Mouse (Mus musculus) neural tube, embryonic 14.5 days (tissue): ENCODE results near the gene Gna11. TPM values are rescaled to one million over a fixed set of nuclear protein-coding genes. Genes with fewer than 3 reads are reported as not detected.

Experiments
- ATAC-seq: fragments of 200-750 bp; cut with Nextera tagmentation; 2 replicates; pipeline ENCODE4 v1.8.0; 2017; ENCODE audit warnings: low read depth, mild to moderate bottlenecking, moderate TSS enrichment, moderate library complexity
- H3K27ac ChIP-seq: fragments of 300-500 bp; sonication (generic); 2 replicates; pipeline ENCODE4 v1.5.1; 2014; ENCODE audit warnings: low read depth, mild to moderate bottlenecking, control low read depth, low read length, moderate library complexity, mixed read lengths
- H3K27me3 ChIP-seq: fragments of 300-500 bp; sonication (generic); 2 replicates; pipeline ENCODE4 v1.6.1; 2014; ENCODE audit warnings: low read length; ENCODE audit not compliant: control insufficient read depth, insufficient read depth
- H3K36me3 ChIP-seq: fragments of 300-500 bp; sonication (generic); 2 replicates; pipeline ENCODE4 v1.6.1; 2014; ENCODE audit warnings: low read length, mixed read lengths; ENCODE audit not compliant: control insufficient read depth, insufficient read depth
- H3K4me1 ChIP-seq: fragments of 300-500 bp; sonication (generic); 2 replicates; pipeline ENCODE4 v1.6.1; 2014; ENCODE audit warnings: low read length; ENCODE audit not compliant: control insufficient read depth, insufficient read depth
- H3K4me2 ChIP-seq: fragments of 300-500 bp; sonication (generic); 2 replicates; pipeline ENCODE4 v1.6.1; 2014; ENCODE audit warnings: mild to moderate bottlenecking, low read depth, low read length, control low read depth
- H3K4me3 ChIP-seq: fragments of 300-500 bp; sonication (generic); 2 replicates; pipeline ENCODE4 v1.5.1; 2014; ENCODE audit warnings: low read depth, low read length, control low read depth, mixed read lengths
- H3K9ac ChIP-seq: fragments of 300-500 bp; sonication (generic); replicated peaks from 2 replicates; pipeline ENCODE4 v1.6.1; 2014; ENCODE audit warnings: low read depth, mild to moderate bottlenecking, control low read depth, low read length, mixed read lengths
- H3K9me3 ChIP-seq: fragments of 300-500 bp; sonication (generic); 2 replicates; pipeline ENCODE4 v1.6.1; 2016; ENCODE audit warnings: low read length; ENCODE audit not compliant: control insufficient read depth
- WGBS: fragments of 180-500 bp; shearing (Covaris S2); extraction: QIAGEN DNeasy Blood & Tissue Kit; methylation state at CpG from one replicate; pipeline ENCODE4 v1.1.7; 2014; 5-methylcytosine and 5-hydroxymethylcytosine counted together
- polyA plus RNA-seq: library from polyadenylated mRNA; unstranded; fragments of >200 nt; fragmentation: Nextera tagmentation; extraction: Ambion mirVana; gene quantifications from 2 replicates; pipeline ENCODE4 v1.2.1, GENCODE M21; 2014

The Gna11 gene
- polyA plus RNA-seq, 1 experiment from 2014 or later = 89.8 TPM

DNA sequence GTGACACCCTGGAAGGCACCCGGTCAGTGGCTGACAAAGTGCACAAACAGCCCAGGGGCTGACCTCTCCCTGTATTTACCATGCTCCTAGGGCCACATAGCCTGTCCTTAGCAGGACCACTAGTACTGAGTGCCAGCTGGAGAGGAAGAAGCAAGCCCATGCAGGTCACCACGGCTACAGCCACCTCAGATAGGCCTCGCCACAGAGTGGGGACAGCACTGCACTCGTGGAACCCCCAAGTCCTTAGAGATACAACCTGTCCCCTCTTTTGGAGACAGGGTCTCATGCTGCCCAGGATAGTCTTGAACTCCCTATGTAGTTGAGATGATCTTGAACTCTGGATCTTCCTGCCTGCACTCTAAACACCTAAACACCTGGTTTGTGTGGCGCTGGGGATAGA is 3.6 kb downstream of the Gna11 start:
- ATAC-seq = no peak
- no peaks in the 10 kb centered on the region for H3K9me3 ChIP-seq
- no peaks in the 10 kb centered on the region for H3K27me3 ChIP-seq
- H3K4me1 ChIP-seq = peaks cover 30% of the 10 kb centered on the region
- no peak overlapping the region for H3K4me2 ChIP-seq
- no peaks in the 10 kb centered on the region for H3K36me3 ChIP-seq
- no peak overlapping the region for H3K27ac ChIP-seq
- H3K9ac ChIP-seq = no peak overlapping the region
- 86% methylated on average over 5 of the region's 5 CpGs for WGBS
- no peak overlapping the region for H3K4me3 ChIP-seq

DNA sequence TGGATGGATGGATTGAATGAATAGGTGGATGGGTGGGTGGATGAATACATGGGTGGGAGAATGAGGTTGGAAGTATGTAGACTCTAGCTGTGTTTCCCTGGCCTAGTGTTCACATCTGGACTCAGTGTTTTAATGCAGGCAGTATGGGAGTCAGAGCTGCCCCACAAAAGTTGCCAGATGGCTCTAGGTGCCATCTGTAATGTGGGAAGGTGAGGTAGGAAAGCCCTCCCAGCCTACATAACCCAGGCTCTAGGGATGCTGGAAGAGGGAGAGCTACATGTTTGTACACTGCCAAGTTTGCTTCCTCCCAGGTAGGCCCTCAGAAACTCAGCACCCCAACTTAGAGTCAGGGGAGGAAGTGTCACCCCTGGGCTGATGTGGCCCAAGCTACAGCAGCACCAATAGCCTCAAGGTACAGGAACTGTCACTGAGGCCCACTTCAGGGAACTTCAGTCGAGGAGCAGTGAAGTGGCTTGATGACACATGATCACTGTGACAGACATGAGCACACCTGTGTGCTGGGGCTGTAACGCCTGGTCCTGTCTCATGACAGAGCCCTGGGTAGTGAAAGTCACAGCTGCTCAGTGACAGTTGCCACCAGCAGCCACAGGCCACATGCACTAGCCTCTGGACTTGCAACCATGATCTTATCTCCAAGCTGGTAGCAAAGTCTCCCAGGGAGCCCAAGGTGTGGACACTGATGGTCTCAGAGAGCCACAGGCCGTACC is 6.5 kb downstream of the Gna11 start:
- no peaks in the 10 kb centered on the region for H3K9me3 ChIP-seq

GRCm38 (mm10) chr10:81537429-81537828 is 7.6 kb downstream of the Gna11 start:
- H3K36me3 ChIP-seq = peaks cover 8% of the 10 kb centered on the region
- H3K4me3 ChIP-seq = no peak overlapping the region
- H3K4me1 ChIP-seq = peaks cover 9% of the 10 kb centered on the region
- 80% methylated on average over 2 of the region's 2 CpGs for WGBS
- no peak overlapping the region for H3K4me2 ChIP-seq
- ATAC-seq = no peak
- no peaks in the 10 kb centered on the region for H3K9me3 ChIP-seq
- H3K9ac ChIP-seq = no peak overlapping the region
- H3K27me3 ChIP-seq = no peaks in the 10 kb centered on the region
- no peak overlapping the region for H3K27ac ChIP-seq

More for the DNA sequence above, 6.5 kb downstream of the Gna11 start:
- ATAC-seq = no peak
- Histone ChIP-seq H3K4me1 (peaks cover 19% of the 10 kb centered on the region), H3K27me3 (no peaks in the 10 kb centered on the region), H3K4me3 (no peak overlapping the region), H3K9ac (no peak overlapping the region), H3K27ac (no peak overlapping the region), H3K4me2 (no peak overlapping the region), H3K36me3 (no peaks in the 10 kb centered on the region)
- 87% methylated on average over 3 of the region's 3 CpGs for WGBS

DNA sequence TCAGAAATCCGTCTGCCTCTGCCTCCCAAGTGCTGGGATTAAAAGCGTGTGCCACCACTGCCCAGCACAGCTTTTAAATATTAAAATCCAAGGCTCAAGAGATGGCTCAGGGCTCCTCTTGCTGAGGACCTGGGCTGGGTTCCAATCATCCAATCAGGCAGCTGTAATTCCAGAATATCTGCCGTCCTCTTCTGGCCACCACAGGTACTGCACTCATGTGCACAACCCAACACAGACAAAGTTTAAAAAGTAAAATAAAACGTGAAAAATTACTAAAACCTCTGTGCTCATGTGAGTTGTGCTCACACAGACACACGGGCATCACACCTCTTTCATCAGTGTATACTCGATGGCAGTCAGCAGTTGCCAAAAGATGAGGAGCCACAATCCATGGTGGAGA is 8.3 kb downstream of the Gna11 start:
- H3K4me2 ChIP-seq = no peak overlapping the region
- no peak for ATAC-seq
- H3K27me3 ChIP-seq = no peaks in the 10 kb centered on the region
- 82% methylated on average over 6 of the region's 6 CpGs for WGBS
- no peak overlapping the region for H3K4me3 ChIP-seq
- peaks cover 8% of the 10 kb centered on the region for H3K36me3 ChIP-seq
- 0 out of 2 replicates have a peak, but pooled peaks cover 2% of the 10 kb centered on the region for H3K4me1 ChIP-seq
- H3K27ac ChIP-seq = no peak overlapping the region
- H3K9ac ChIP-seq = no peak overlapping the region
- no peaks in the 10 kb centered on the region for H3K9me3 ChIP-seq

GRCm38 (mm10) chr10:81534826-81535225 is 10.2 kb downstream of the Gna11 start:
- Histone ChIP-seq H3K9me3 (no peaks in the 10 kb centered on the region), H3K27me3 (no peaks in the 10 kb centered on the region), H3K27ac (no peak overlapping the region), H3K36me3 (peaks cover 19% of the 10 kb centered on the region), H3K4me3 (no peak overlapping the region), H3K9ac (no peak overlapping the region), H3K4me2 (no peak overlapping the region), H3K4me1 (no peaks in the 10 kb centered on the region)
- WGBS = 64% methylated on average over 16 of the region's 16 CpGs
- ATAC-seq = no peak

GRCm38 (mm10) chr10:81526779-81527178 is 18.2 kb downstream of the Gna11 start:
- Histone ChIP-seq H3K4me1 (no peaks in the 10 kb centered on the region), H3K27ac (no peak overlapping the region), H3K4me2 (no peak overlapping the region), H3K9me3 (no peaks in the 10 kb centered on the region), H3K4me3 (no peak overlapping the region), H3K36me3 (peaks cover 23% of the 10 kb centered on the region), H3K27me3 (no peaks in the 10 kb centered on the region), H3K9ac (no peak overlapping the region)
- ATAC-seq = no peak; the same call in 1 of the 2 replicates
- 11% methylated on average over 14 of the region's 14 CpGs for WGBS

DNA sequence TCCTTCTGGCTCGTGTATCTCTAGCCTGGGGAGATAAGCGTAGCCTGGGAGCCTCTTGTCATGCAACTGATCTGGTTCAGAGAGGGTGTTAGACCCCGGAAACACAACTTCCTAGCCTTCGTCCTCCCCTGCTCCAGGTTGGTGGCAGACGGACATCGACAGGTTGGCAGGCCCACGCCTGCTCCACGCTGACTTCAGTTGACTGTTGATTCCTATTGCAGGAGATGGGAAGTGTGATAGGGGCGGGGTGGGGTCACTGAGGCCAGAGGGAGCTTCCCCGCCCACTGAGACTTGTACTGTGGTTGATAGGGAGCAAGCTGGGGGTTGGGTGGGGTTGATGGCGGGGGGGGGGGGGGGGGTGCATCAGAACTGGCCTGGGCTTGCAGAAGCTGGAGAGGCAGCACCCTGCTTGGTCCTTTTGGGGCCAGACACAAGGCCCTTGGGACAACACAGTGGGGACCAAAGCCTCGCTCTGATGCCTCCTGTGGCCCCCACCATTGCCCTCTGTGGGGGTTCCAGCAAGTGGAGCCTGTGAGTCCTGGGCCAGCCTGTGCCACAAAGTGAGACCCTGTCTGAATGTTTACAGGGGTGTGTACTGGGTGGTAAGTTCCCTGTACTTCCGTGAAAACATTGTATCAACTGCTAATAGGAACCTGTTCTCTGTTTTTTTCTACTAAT is 19.8 kb downstream of the Gna11 start:
- 71% methylated on average over 13 of the region's 13 CpGs for WGBS
- no peak for ATAC-seq

DNA sequence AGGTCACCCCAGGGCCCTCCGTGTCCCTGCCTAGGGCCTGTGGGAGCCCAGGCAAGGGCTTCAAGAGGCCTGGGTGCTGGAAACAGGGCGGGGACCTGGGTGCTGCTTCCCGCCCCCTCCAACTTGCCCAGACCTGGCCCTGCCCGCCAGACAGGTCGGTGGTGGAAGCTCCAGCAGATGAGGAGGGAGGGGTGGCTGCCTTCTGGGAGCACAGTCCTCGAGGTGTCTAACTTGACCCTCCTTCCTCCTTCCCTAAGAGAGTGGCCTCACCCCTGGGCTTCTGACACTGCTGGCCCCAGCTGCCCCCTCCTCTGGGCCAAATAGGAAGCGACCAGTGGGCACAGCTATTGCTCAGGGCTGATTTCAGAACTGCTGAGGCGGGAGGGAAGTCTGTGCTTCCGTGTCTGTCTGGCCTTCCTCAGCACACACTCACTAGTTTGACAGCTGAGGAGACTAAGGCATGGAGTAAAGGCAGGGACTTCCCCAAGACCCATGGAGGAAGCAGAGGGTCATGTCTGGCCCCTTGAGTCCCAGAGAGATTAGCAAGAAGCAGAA is 20.9 kb downstream of the Gna11 start, which contains the start of gene Gna15:
TSS of gene Gna15 (minus strand) at position 175 of the 555 bp plus-strand sequence.
- Histone ChIP-seq H3K27me3 (no peaks in the 10 kb centered on the region), H3K4me3 (no peak within 1 kb of the TSS), H3K4me2 (no peak within 1 kb of the TSS), H3K36me3 (peaks cover 4% of the 10 kb centered on the region; the same call in 1 of the 2 replicates), H3K27ac (no peak within 1 kb of the TSS), H3K4me1 (no peaks in the 10 kb centered on the region), H3K9ac (no peak within 1 kb of the TSS), H3K9me3 (no peaks in the 10 kb centered on the region)
- WGBS = 30% methylated on average over 9 of the region's 9 CpGs
- ATAC-seq = no peak

More for the DNA sequence above, 19.8 kb downstream of the Gna11 start:
- H3K4me1 ChIP-seq = no peaks in the 10 kb centered on the region
- no peak overlapping the region for H3K4me3 ChIP-seq
- H3K27ac ChIP-seq = no peak overlapping the region
- no peaks in the 10 kb centered on the region for H3K27me3 ChIP-seq
- H3K9ac ChIP-seq = no peak overlapping the region
- H3K36me3 ChIP-seq = peaks cover 14% of the 10 kb centered on the region
- no peak overlapping the region for H3K4me2 ChIP-seq
- no peaks in the 10 kb centered on the region for H3K9me3 ChIP-seq

- Histone ChIP-seq H3K9ac (no peak overlapping the region), H3K4me3 (no peak overlapping the region), H3K27me3 (no peaks in the 10 kb centered on the region), H3K36me3 (no peaks in the 10 kb centered on the region), H3K4me2 (no peak overlapping the region), H3K4me1 (no peaks in the 10 kb centered on the region), H3K9me3 (no peaks in the 10 kb centered on the region), H3K27ac (no peak overlapping the region)
- WGBS = 24% methylated on average over 19 of the region's 19 CpGs
- ATAC-seq = no peak
Measured at GRCm38 (mm10) chr10:81523570-81523969, 21.4 kb downstream of the Gna11 start.
